Mouse (Mus musculus): ENCODE results near the gene Olfr551. TPM values are rescaled to one million over a fixed set of nuclear protein-coding genes. Genes with fewer than 3 reads are reported as not detected.

The Olfr551 gene
- polyA plus RNA-seq, 1 experiment from 2014 or later: not detected

Other genes with a start within 250 kb of the Olfr551 start
- 143 and 151 TPM in 2 replicates for gene Rrm1, start 150.2 kb downstream of the Olfr551 start, polyA plus RNA-seq (2015; fragmentation: Nextera tagmentation; extraction: Ambion mirVana)
- gene Olfr543, start 110.2 kb downstream of the Olfr551 start, polyA plus RNA-seq (2015; fragmentation: Nextera tagmentation; extraction: Ambion mirVana): 0.14 and 0.34 TPM in 2 replicates
- gene Olfr544, start 103.6 kb downstream of the Olfr551 start, polyA plus RNA-seq (2015; fragmentation: Nextera tagmentation; extraction: Ambion mirVana): 0.05 TPM in 1 of 2 replicates, not detected in the other
- gene Olfr545, start 92.3 kb downstream of the Olfr551 start, polyA plus RNA-seq (2015; fragmentation: Nextera tagmentation; extraction: Ambion mirVana): 0.08 TPM in 1 of 2 replicates, not detected in the other
- not detected in 2 replicates for gene Olfr547, start 57.1 kb downstream of the Olfr551 start, polyA plus RNA-seq (2015; fragmentation: Nextera tagmentation; extraction: Ambion mirVana)
- not detected in 2 replicates for gene Olfr548-ps1, start 51.0 kb downstream of the Olfr551 start, polyA plus RNA-seq (2015; fragmentation: Nextera tagmentation; extraction: Ambion mirVana)
- not detected in 2 replicates for gene Olfr549, start 42.0 kb downstream of the Olfr551 start, polyA plus RNA-seq (2015; fragmentation: Nextera tagmentation; extraction: Ambion mirVana)
- gene Trim21, start 26.4 kb downstream of the Olfr551 start, polyA plus RNA-seq (2015; fragmentation: Nextera tagmentation; extraction: Ambion mirVana): 3.0 and 3.9 TPM in 2 replicates
- gene Olfr550, start 20.4 kb downstream of the Olfr551 start, polyA plus RNA-seq (2015; fragmentation: Nextera tagmentation; extraction: Ambion mirVana): 0.26 TPM in 1 of 2 replicates, not detected in the other
- gene Olfr552, start 5.9 kb upstream of the Olfr551 start, polyA plus RNA-seq (2015; fragmentation: Nextera tagmentation; extraction: Ambion mirVana): not detected in 2 replicates
- gene Olfr553, start 26.3 kb upstream of the Olfr551 start, polyA plus RNA-seq (2015; fragmentation: Nextera tagmentation; extraction: Ambion mirVana): not detected in 2 replicates
- gene Olfr554, start 46.5 kb upstream of the Olfr551 start, polyA plus RNA-seq (2015; fragmentation: Nextera tagmentation; extraction: Ambion mirVana): not detected in 2 replicates
- gene Olfr555, start 66.9 kb upstream of the Olfr551 start, polyA plus RNA-seq (2015; fragmentation: Nextera tagmentation; extraction: Ambion mirVana): not detected in 2 replicates
- gene Olfr556, start 73.0 kb upstream of the Olfr551 start, polyA plus RNA-seq (2015; fragmentation: Nextera tagmentation; extraction: Ambion mirVana): not detected in 2 replicates
- gene Trim68, start 95.4 kb upstream of the Olfr551 start, polyA plus RNA-seq (2015; fragmentation: Nextera tagmentation; extraction: Ambion mirVana): 8.1 and 8.6 TPM in 2 replicates
- not detected in 2 replicates for gene Olfr557, start 104.0 kb upstream of the Olfr551 start, polyA plus RNA-seq (2015; fragmentation: Nextera tagmentation; extraction: Ambion mirVana)
- gene Olfr558, start 110.3 kb upstream of the Olfr551 start, polyA plus RNA-seq (2015; fragmentation: Nextera tagmentation; extraction: Ambion mirVana): 0.37 and 0.38 TPM in 2 replicates
- gene Olfr33, start 127.2 kb upstream of the Olfr551 start, polyA plus RNA-seq (2015; fragmentation: Nextera tagmentation; extraction: Ambion mirVana): not detected in 2 replicates
- not detected in 2 replicates for gene Olfr559, start 135.6 kb upstream of the Olfr551 start, polyA plus RNA-seq (2015; fragmentation: Nextera tagmentation; extraction: Ambion mirVana)
- not detected in 2 replicates for gene Olfr560, start 167.5 kb upstream of the Olfr551 start, polyA plus RNA-seq (2015; fragmentation: Nextera tagmentation; extraction: Ambion mirVana)
- 0.05 and 0.10 TPM in 2 replicates for gene Olfr78, start 167.6 kb upstream of the Olfr551 start, polyA plus RNA-seq (2015; fragmentation: Nextera tagmentation; extraction: Ambion mirVana)
- not detected in 2 replicates for gene Olfr561, start 179.3 kb upstream of the Olfr551 start, polyA plus RNA-seq (2015; fragmentation: Nextera tagmentation; extraction: Ambion mirVana)
- gene Olfr564, start 211.6 kb upstream of the Olfr551 start, polyA plus RNA-seq (2015; fragmentation: Nextera tagmentation; extraction: Ambion mirVana): not detected in 2 replicates